Mouse (Mus musculus) 416B (cell line): ENCODE measurements at regions not wholly inside any gene's neighbourhood (a gene's known extent, or its start where the extent isn't known, plus 50 kb on each side); places are given as distances from the start of the nearest gene placed in this dataset.

ENCODE experiments used
- DNase-seq: peaks from one replicate; pipeline ENCODE4 v3.0.0; 2011; ENCODE audit warnings: low read depth

DNA sequence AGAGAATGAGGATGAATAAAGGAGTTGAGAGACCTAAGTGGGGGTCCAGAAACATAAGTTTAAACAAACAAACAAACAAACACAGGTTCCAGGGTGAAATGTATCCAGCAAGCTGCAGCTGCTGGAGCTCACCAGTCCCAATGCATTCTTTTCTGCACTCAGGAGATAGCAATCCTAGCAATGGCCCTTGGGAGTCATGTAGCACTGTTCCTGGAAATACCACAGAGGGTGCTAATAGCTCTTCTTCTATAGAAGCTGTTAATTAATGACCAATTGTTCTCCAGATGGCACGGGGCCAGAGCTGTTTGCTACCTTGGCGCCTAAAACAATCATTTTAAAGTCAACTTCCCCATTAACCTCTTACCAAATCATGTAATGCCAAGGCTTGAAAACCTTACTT is 622.8 kb upstream of the Nrsn1 start:
- no peak for DNase-seq

DNA sequence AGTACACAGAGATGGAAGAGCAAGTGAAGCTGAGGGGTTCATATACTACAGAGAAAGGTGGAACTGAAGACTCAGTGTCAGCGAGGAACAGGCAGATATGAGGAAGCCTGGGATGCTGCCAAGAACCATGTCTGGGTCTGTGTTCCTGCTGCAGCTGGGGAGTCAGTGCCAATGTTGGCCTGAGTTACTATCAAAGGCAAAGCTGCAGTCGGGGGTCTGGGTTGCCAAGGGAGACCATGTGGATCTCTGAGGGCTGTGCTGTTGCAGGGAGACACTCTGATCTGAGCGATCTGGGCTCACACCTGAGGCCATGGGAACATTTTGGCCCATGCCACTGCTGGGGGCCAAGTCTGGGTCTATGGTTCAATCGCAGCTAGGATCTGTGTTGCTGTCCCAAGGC is 612.5 kb upstream of the Nrsn1 start:
- DNase-seq: no peak

DNA sequence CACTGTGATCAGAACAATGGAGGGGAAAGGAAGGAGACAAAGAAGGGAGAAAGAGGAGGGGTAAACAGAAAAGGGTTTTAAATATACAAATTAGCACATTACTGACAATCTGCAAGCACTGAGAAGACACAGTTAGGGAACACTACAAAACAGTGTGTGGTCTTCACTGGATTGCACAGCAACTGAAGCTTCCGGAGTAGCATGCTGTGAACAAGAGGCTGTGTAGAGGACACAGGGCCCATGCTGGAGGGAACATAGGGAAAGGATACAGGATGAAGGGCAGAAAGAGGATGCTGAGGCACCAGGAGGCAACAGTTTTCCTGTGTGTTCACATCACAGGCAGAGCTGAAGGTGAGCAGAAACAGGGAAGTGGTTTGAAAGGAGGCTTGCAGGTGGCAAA is 598.6 kb upstream of the Nrsn1 start:
- DNase-seq: no peak

GRCm38 (mm10) chr13:25858207-25858606 is 587.9 kb upstream of the Nrsn1 start:
- DNase-seq: no peak

GRCm38 (mm10) chr13:25857569-25857968 is 587.3 kb upstream of the Nrsn1 start:
- no peak for DNase-seq

GRCm38 (mm10) chr13:25857096-25857495 is 586.8 kb upstream of the Nrsn1 start:
- no peak for DNase-seq

- no peak for DNase-seq
Measured at GRCm38 (mm10) chr13:25856549-25856948, 586.2 kb upstream of the Nrsn1 start.

DNA sequence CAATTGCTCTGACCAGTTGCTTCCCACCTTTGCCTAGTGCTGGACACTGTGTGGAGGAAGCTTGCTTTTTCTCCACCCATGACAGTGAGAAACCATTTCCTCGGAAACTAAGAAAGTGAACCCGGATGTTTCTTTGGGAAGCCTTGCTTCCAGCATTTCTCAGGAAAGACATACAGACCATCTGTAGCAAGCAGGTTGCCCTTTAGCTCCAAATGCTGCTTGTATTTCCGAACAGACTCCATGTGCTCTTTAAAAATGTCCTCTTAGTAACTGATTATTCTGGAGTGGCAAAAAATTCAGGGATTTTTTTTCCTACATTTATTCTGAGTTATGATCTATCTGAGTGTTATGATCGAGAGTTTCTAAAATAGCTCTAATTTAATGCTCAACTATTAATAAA is 577.9 kb upstream of the Nrsn1 start:
- no peak for DNase-seq

- DNase-seq: no peak
Measured at GRCm38 (mm10) chr13:25838237-25838636, 567.9 kb upstream of the Nrsn1 start.

- no peak for DNase-seq
Measured at GRCm38 (mm10) chr13:25829146-25829924, 559.0 kb upstream of the Nrsn1 start.

DNA sequence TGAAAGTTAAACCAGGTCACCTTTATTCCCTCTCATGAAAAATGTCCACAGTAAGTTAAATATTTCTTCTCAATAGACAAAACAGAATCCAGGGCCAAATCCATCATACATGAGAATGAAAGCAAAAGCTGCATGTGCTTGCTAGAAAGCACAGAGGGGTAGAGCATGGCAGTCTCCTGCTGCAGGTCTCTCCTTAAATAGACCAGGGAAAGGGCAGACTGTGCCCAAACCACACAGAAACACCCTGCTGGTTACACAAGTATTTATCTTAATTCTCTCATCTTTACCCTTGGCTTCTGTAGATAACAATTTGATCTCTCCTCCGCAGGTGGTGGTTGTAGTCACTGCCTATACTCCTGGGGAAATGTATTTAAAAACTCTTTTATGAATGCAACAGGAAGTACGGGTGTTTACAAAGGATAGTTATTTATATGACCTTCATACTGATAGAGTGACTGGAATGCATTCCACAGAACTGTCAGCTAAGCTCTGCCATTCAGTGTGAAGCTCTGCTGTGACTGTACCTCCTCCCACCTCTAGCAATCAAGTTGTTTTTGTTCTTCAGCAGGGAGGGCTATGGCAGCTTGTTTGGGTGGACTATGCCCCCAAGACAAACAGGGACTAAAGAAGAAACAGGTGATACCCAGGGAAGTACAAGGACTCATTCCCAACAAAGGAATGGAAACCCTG is 538.4 kb upstream of the Nrsn1 start:
- no peak for DNase-seq

- no peak for DNase-seq
Measured at GRCm38 (mm10) chr13:25793216-25793803, 523.0 kb upstream of the Nrsn1 start.

DNA sequence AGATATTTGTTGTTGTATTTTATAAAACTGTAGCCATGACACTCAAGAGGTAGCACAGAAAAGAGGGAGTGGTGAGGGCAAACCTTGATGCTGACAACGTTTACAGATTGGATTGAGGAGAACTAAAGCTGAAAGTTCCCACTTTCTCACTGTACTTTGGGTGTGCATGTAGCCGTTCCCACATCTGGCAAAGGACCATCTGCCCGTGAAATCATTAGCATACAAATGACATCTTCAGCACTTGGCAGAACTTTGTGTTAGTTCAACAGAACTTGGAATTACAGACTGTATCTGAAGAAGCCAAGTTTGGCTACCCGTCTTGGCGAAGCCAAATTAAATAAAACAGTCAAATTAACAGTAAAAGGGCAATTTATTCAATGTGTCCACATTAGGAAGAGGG is 510.9 kb upstream of the Nrsn1 start:
- DNase-seq: no peak

DNA sequence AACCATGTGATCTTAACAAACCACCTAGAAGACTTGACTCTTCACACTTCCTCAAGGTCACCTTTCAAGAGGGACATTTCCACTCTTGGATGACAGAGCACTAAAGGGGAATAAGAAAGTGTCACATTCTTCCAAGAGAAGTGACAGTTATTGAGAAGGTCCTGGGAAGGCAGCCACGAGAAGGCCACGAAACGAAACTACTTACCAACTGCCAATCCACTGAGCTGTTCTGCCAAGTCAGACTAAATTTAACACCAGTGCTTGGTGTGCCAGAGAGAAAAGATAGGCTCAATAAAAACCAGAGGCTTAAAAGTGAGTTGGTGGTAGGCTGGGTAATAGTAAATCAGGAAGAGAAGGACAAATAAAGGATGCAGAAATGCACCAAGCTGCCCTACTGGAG is 507.4 kb upstream of the Nrsn1 start:
- no peak for DNase-seq

- DNase-seq: no peak
Measured at GRCm38 (mm10) chr13:25774586-25775182, 504.4 kb upstream of the Nrsn1 start.

DNA sequence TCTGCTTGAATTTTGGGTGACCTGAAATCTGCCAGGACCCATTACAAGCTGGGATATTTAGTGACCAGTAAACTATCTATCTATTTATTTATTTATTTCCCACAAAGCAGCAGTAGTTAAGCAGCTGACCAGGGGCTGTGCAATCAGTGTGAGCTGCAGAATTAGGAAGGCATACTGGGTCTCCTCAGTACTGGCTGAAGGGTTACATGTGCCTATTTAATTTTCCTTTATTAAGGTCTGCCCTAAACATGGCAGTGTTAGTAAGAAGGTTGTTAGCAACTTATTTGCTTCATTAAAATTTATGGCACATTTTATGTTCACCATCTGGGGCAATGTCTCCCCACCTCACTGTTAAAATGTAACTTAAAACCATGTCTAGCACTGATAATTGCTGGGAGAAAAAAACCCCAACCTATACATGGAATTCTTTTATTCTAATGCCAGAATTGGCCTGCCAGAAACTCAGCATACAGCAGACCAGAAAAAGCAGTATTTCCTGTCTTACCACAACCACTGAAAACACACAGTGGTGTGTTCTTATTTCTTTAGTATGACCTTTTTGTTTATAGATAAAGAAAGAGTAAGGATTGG is 484.3 kb upstream of the Nrsn1 start:
- DNase-seq: no peak

DNA sequence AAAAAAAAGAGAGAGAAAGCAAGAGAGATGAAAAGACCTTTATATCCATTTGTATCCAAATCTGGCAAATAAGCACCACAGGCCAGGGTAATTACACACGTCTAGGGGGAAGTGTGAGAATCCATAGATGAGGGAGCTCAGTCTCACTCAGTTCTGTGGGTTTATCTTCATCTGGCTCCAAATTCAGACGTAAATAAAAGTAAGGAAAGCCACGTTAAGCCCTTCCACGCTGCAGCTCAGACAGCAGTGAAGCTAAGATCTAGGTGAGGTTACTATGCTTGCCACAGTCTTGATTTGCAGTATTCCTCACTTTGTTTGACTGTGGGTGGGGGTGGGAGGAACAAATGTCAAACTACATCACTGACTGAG is 481.1 kb upstream of the Nrsn1 start:
- no peak for DNase-seq

GRCm38 (mm10) chr13:25750460-25751408 is 480.4 kb upstream of the Nrsn1 start:
- no peak for DNase-seq

DNA sequence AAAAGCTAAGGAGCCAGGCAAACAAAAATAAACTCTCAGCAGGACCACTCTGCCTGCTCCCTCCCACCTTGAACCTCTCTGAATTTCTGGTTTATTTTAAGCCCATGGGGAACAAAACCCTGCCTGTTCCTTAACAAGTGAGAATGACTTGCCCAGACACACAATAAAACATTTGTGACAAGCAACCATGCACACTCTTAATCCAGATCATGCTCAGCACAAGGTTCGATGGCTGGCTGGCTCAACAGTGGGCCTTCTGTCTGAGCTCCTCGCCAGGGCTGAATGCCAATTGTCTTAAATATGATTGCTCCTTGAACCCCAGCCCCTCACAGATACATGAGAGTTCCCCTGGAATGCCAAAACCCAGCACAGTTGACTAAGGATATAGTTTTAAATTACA is 468.3 kb upstream of the Nrsn1 start:
- no peak for DNase-seq

DNA sequence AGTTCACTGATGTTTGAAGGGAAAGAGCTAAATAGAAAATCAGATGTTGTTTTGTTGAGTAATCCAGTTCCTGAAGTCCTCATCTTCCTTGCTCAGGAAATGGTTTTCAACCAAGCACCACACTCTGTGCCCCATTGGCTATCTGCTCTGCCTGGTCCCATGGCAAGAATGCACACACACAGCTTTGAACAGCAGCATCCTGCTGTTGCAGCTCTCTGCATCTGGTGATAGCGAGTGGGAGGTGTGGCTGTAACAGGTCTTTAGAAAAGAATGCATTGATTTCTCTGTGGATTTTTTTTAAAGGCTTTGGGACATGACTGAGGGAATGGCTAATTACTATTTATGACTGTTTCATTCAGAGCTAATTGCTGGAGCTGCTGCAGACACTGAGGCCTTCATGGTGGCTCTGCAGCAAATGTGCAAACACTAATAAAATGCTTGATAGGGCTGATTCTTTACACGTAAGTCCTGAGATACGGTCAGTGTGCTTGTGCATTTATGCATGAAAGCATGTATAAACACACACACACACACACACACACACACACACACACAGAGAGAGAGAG is 459.1 kb upstream of the Nrsn1 start:
- no peak for DNase-seq

GRCm38 (mm10) chr13:25727504-25728095 is 457.3 kb upstream of the Nrsn1 start:
- DNase-seq: no peak
